8 mouse cellular contexts compared by ENCODE assay signal in the genomic region with DNA sequence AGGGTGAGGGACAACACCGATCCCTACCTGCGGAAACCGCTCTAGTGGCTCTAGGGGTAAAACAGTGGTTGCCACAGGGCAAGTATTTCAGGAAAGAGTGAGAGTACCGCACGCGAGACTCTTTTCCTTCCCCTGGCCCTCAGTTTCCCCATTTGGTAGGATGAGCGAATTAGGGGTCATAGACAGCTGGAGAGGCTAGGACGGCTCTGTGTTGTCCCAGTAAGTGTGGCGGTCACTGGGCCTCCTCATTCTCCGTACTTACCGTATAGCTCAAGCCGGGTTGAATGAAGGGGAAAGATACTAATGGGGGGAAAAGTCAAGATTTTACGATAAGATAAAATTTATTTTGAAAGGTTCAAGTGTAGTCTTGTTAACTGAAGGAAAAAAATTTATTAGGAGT. TPM values are rescaled to one million over a fixed set of nuclear protein-coding genes. Genes with fewer than 3 reads are reported as not detected.
DNase-seq lines count a peak whose midpoint lies in the region; ATAC-seq and TF ChIP-seq lines count a peak whose summit lies in the region.

No protein-coding gene starts in this region.

- TF ChIP-seq POLR2A in MEL (IDR thresholded peaks at IDR 0.05; ENCODE audit: control insufficient read depth in 1 of 2, insufficient read depth in 1 of 2, low read depth in 1 of 2, low read length in 2 of 2, poor library complexity in 1 of 2), result 0 out of 4 replicates have a peak, but pooled peaks of 1 of the 2 experiments have one; percentile 10

- H3K4me2 ChIP-seq in heart, embryonic 12.5 days, result peak overlapping the region; percentile 99
- peak overlapping the region; percentile 94 for H3K4me2 ChIP-seq in hindbrain, embryonic 13.5 days
- peak overlapping the region; percentile 89 for H3K4me2 ChIP-seq in midbrain, embryonic 11.5 days

- H3K9me3 ChIP-seq in heart, embryonic 12.5 days (replicated peaks), result no peaks in the 10 kb centered on the region
- no peaks in the 10 kb centered on the region for H3K9me3 ChIP-seq in MEL (replicated peaks; ENCODE audit: insufficient read depth, low read length)
- H3K9me3 ChIP-seq in hindbrain, embryonic 13.5 days, result no peaks in the 10 kb centered on the region
- no peaks in the 10 kb centered on the region for H3K9me3 ChIP-seq in midbrain, embryonic 11.5 days (ENCODE audit: control insufficient read depth, low read length)

- H3K36me3 ChIP-seq in heart, embryonic 12.5 days, result no peaks in the 10 kb centered on the region
- peaks cover 0 to 22% of the 10 kb centered on the region in 2 experiments; a peak in 2 of 4 replicates for H3K36me3 ChIP-seq in MEL (ENCODE audit: control insufficient read depth in 1 of 2, insufficient read depth in 2 of 2, low read length in 2 of 2)
- peaks cover 3% of the 10 kb centered on the region; the same call in 1 of the 2 replicates for H3K36me3 ChIP-seq in hindbrain, embryonic 13.5 days
- H3K36me3 ChIP-seq in midbrain, embryonic 11.5 days (ENCODE audit: control insufficient read depth, insufficient read depth, low read length), result no peaks in the 10 kb centered on the region

- ATAC-seq in heart, embryonic 12.5 days (ENCODE audit: insufficient number of reproducible peaks, low FRiP score), result no peak
- 0 out of 2 replicates have a peak, but pooled peaks have one; percentile 24 for ATAC-seq in hindbrain, embryonic 13.5 days (ENCODE audit: low FRiP score)
- ATAC-seq in midbrain, embryonic 11.5 days (ENCODE audit: low FRiP score), result peak; percentile 14; the same call in 1 of the 2 replicates
- no peak for ATAC-seq in erythroid progenitor cell, adult 5-6 weeks (replicated peaks; ENCODE audit: low FRiP score, poor library complexity, severe bottlenecking)

- no peak for DNase-seq in heart, adult 9 months (ENCODE audit: low spot score in 2 of 2)
- DNase-seq in MEL (ENCODE audit: low read depth, low spot score), result no peak
- DNase-seq in midbrain, embryonic 11.5 days (ENCODE audit: low spot score, missing footprints), result no peak
- no peak for DNase-seq in thymus, adult 18-20 months
- no peak for DNase-seq in embryo, embryonic 10.5 days (ENCODE audit: low spot score)

- TF ChIP-seq EP300 in MEL (IDR thresholded peaks at IDR 0.05; ENCODE audit: low read depth in 1 of 2, low read length in 2 of 2), result no peak

- H3K4me1 ChIP-seq in heart, embryonic 12.5 days (replicated peaks), result peaks cover 13% of the 10 kb centered on the region
- H3K4me1 ChIP-seq in MEL (ENCODE audit: control insufficient read depth in 1 of 2, insufficient read depth in 2 of 2, low read length in 2 of 2), result peaks cover 5 to 16% of the 10 kb centered on the region in 2 experiments
- peaks cover 25% of the 10 kb centered on the region for H3K4me1 ChIP-seq in hindbrain, embryonic 13.5 days (replicated peaks)
- H3K4me1 ChIP-seq in midbrain, embryonic 11.5 days (ENCODE audit: control insufficient read depth, insufficient read depth, low read length), result peaks cover 7% of the 10 kb centered on the region

- H3K79me2 ChIP-seq in MEL (ENCODE audit: control insufficient read depth, insufficient read depth, low read length, poor library complexity), result peaks cover 44% of the 10 kb centered on the region

- TF ChIP-seq RAD21 in MEL (IDR thresholded peaks at IDR 0.05; ENCODE audit: low read depth, low read length), result no peak

- no peak for TF ChIP-seq CTCF in MEL (IDR thresholded peaks at IDR 0.05 in 2 of 3, conservative IDR thresholded peaks at IDR 0.05 in 1 of 3; ENCODE audit: control insufficient read depth in 1 of 3, insufficient read depth in 1 of 3, low read depth in 2 of 3, low read length in 3 of 3, poor library complexity in 1 of 3, severe bottlenecking in 1 of 3)

- H3K27me3 ChIP-seq in heart, embryonic 12.5 days (replicated peaks), result 0 out of 2 replicates have a peak, but pooled peaks cover 4% of the 10 kb centered on the region
- H3K27me3 ChIP-seq in MEL (ENCODE audit: control insufficient read depth in 1 of 2, insufficient read depth in 2 of 2, low read length in 2 of 2), result no peaks in the 10 kb centered on the region
- H3K27me3 ChIP-seq in hindbrain, embryonic 13.5 days, result peaks cover 11% of the 10 kb centered on the region
- no peaks in the 10 kb centered on the region for H3K27me3 ChIP-seq in midbrain, embryonic 11.5 days (ENCODE audit: control insufficient read depth, insufficient read depth, low read length)

- no peak overlapping the region for H3K27ac ChIP-seq in heart, embryonic 12.5 days (ENCODE audit: poor library complexity, severe bottlenecking)
- no peak overlapping the region for H3K27ac ChIP-seq in MEL (ENCODE audit: control insufficient read depth, low read depth, low read length)
- H3K27ac ChIP-seq in hindbrain, embryonic 13.5 days, result 0 out of 2 replicates have a peak overlapping the region, but pooled peaks have one; percentile 26
- H3K27ac ChIP-seq in midbrain, embryonic 11.5 days (ENCODE audit: low read depth, low read length), result no peak overlapping the region

- peak overlapping the region; percentile 97 for H3K9ac ChIP-seq in heart, embryonic 12.5 days
- H3K9ac ChIP-seq in MEL (ENCODE audit: control insufficient read depth, low read depth, low read length, poor library complexity, severe bottlenecking), result peak overlapping the region; percentile 82
- H3K9ac ChIP-seq in hindbrain, embryonic 13.5 days, result peak overlapping the region; percentile 91
- peak overlapping the region; percentile 87 for H3K9ac ChIP-seq in midbrain, embryonic 11.5 days (ENCODE audit: low read length)

- H3K4me3 ChIP-seq in heart, embryonic 12.5 days, result peak overlapping the region; percentile 99
- peak overlapping the region; percentile 82 to 83 for H3K4me3 ChIP-seq in MEL (ENCODE audit: control insufficient read depth in 1 of 2, insufficient read depth in 1 of 2, low read depth in 2 of 2, low read length in 2 of 2)
- peak overlapping the region; percentile 89 for H3K4me3 ChIP-seq in hindbrain, embryonic 13.5 days
- H3K4me3 ChIP-seq in midbrain, embryonic 11.5 days (ENCODE audit: low read depth, low read length), result peak overlapping the region; percentile 90

- 4% methylated on average over 13 of the region's 13 CpGs for WGBS in heart, embryonic 12.5 days
- 6% methylated on average over 13 of the region's 13 CpGs for WGBS in hindbrain, embryonic 13.5 days
- 7% methylated on average over 13 of the region's 13 CpGs for WGBS in midbrain, embryonic 11.5 days

TF ChIP-seq in MEL, 35 proteins besides CTCF, POLR2A, EP300 and RAD21:
- no peak for TF ChIP-seq NELFE (IDR thresholded peaks at IDR 0.05; ENCODE audit: low read depth, low read length)
- no peak for TF ChIP-seq UBTF (IDR thresholded peaks at IDR 0.05; ENCODE audit: borderline replicate concordance, insufficient read depth, low read depth, low read length)
- TF ChIP-seq ETS1 (IDR thresholded peaks at IDR 0.05; ENCODE audit: low read depth, low read length), result no peak
- no peak for TF ChIP-seq ZNF384 (IDR thresholded peaks at IDR 0.05; ENCODE audit: low read depth, low read length)
- no peak for TF ChIP-seq MAZ (IDR thresholded peaks at IDR 0.05; ENCODE audit: low read depth, low read length)

RNA-seq across cellular contexts. Expression of a gene that starts 0.5 kb away (rescaled TPM):
- polyA plus RNA-seq in heart, embryonic 12.5 days (2016; fragmentation: Nextera tagmentation; extraction: Ambion mirVana), result 123 and 127 TPM in 2 replicates
- 99.0 and 104 TPM in 2 replicates for total RNA-seq in MEL (2012; rRNA removed)
- 100 to 1,000 TPM in 1 of 2 experiments, not detected in 1; 124 TPM for polyA plus RNA-seq in MEL (2012; ENCODE audit: insufficient read depth in 1 of 2, insufficient read length in 2 of 2, low read depth in 1 of 2, low replicate concordance in 2 of 2, missing spikeins in 1 of 2)
- 182 and 189 TPM in 2 replicates for polyA plus RNA-seq in hindbrain, embryonic 13.5 days (2015; fragmentation: Nextera tagmentation; extraction: Ambion mirVana)
- polyA plus RNA-seq in midbrain, embryonic 11.5 days (2014; fragmentation: Nextera tagmentation; extraction: Ambion mirVana), result 128 and 141 TPM in 2 replicates
- 32.7 and 43.2 TPM in 2 replicates for total RNA-seq in erythroid progenitor cell, adult 5-6 weeks (2015; ENCODE audit: low replicate concordance)
- 12.3 and 12.7 TPM in 2 replicates for total RNA-seq in erythroid progenitor cell, adult 5-6 weeks (2017; ENCODE audit: low replicate concordance)

RNA-seq across cellular contexts. Expression of a gene that starts 0.5 kb away (rescaled TPM):
- polyA plus RNA-seq in heart, embryonic 12.5 days (2016; fragmentation: Nextera tagmentation; extraction: Ambion mirVana), result 14.6 and 15.2 TPM in 2 replicates
- total RNA-seq in MEL (2012; rRNA removed), result 5.3 TPM in 2 replicates
- polyA plus RNA-seq in MEL (2012; ENCODE audit: insufficient read depth in 1 of 2, insufficient read length in 2 of 2, low read depth in 1 of 2, low replicate concordance in 2 of 2, missing spikeins in 1 of 2), result 10 to 100 TPM; 14.1 to 38.2 TPM
- 14.8 and 15.3 TPM in 2 replicates for polyA plus RNA-seq in hindbrain, embryonic 13.5 days (2015; fragmentation: Nextera tagmentation; extraction: Ambion mirVana)
- 13.0 and 14.5 TPM in 2 replicates for polyA plus RNA-seq in midbrain, embryonic 11.5 days (2014; fragmentation: Nextera tagmentation; extraction: Ambion mirVana)
- total RNA-seq in erythroid progenitor cell, adult 5-6 weeks (2015; ENCODE audit: low replicate concordance), result 4.7 and 11.7 TPM in 2 replicates
- 2.2 and 2.5 TPM in 2 replicates for total RNA-seq in erythroid progenitor cell, adult 5-6 weeks (2017; ENCODE audit: low replicate concordance)

Comparison
In these comparisons a context has a peak if more than half of its experiments do, and no peak if none do; other contexts are left out.
1. ATAC-seq: peak in hindbrain, embryonic 13.5 days (single experiment) and midbrain, embryonic 11.5 days (single experiment); none in heart, embryonic 12.5 days (single experiment) and erythroid progenitor cell, adult 5-6 weeks (single experiment).
2. Peak in every context shown above with its lines, with median percentiles within 50 percentile points of each other: H3K4me2 ChIP-seq, H3K4me3 ChIP-seq and H3K9ac ChIP-seq.